Mouse (Mus musculus) forebrain, embryonic 14.5 days (tissue): ENCODE results near the gene Nfe2. TPM values are rescaled to one million over a fixed set of nuclear protein-coding genes. Genes with fewer than 3 reads are reported as not detected.

Experiments
- microRNA counts: library from miRNA; unstranded; fragments of <30 nt; microRNA quantifications from one replicate; lab custom pipeline; 2016
- microRNA-seq: library from miRNA; unstranded; fragments of <30 nt; microRNA quantifications from one replicate; pipeline ENCODE4, GENCODE M21; 2016
- polyA plus RNA-seq: library from polyadenylated mRNA; unstranded; fragments of >200 nt; fragmentation: Nextera tagmentation; extraction: Ambion mirVana; gene quantifications from 2 replicates; pipeline ENCODE4 v1.2.1, GENCODE M21; 2014

Gene Nfe2
- polyA plus RNA-seq, 1 experiment from 2014 or later, result 0.42 TPM

MicroRNAs encoded within 50 kb of the gene (microRNA counts, 519-probe panel; counts per million panel counts)
- 4,755 counts per million, percentile 69 among the panel's probes with 10 or more counts for microRNA mmu-miR-148b (lab: Ali Mortazavi, UCI)

Small RNAs within 50 kb of the gene (microRNA-seq; reads per million reads assigned to microRNA genes)
- gene Mir148b, result 231 reads per million, percentile 67 among the genes with 10 or more reads in this experiment

Other genes starting within 250 kb of the Nfe2 start
- gene Hoxc4, start 239.5 kb downstream of the Nfe2 start, polyA plus RNA-seq, result not detected in 2 replicates
- 25.3 and 26.5 TPM in 2 replicates for gene Smug1, start 91.3 kb downstream of the Nfe2 start, polyA plus RNA-seq
- gene Cbx5, start 18.6 kb downstream of the Nfe2 start, polyA plus RNA-seq, result 154 and 164 TPM in 2 replicates
- gene Hnrnpa1, start 18.0 kb downstream of the Nfe2 start, polyA plus RNA-seq, result 790 and 857 TPM in 2 replicates
- gene Copz1, start 14.3 kb upstream of the Nfe2 start, polyA plus RNA-seq, result 261 and 271 TPM in 2 replicates
- 0.39 and 0.47 TPM in 2 replicates for gene Gpr84, start 52.2 kb upstream of the Nfe2 start, polyA plus RNA-seq
- gene Zfp385a, start 81.7 kb upstream of the Nfe2 start, polyA plus RNA-seq, result 11.7 and 13.9 TPM in 2 replicates
- gene Itga5, start 108.4 kb upstream of the Nfe2 start, polyA plus RNA-seq, result 5.3 and 7.7 TPM in 2 replicates
- gene Gtsf1, start 172.1 kb upstream of the Nfe2 start, polyA plus RNA-seq, result not detected in 2 replicates
- gene Gtsf2, start 190.1 kb upstream of the Nfe2 start, polyA plus RNA-seq, result not detected in 2 replicates
- 1.9 and 2.3 TPM in 2 replicates for gene Nckap1l, start 195.4 kb upstream of the Nfe2 start, polyA plus RNA-seq
- gene Pde1b, start 244.6 kb upstream of the Nfe2 start, polyA plus RNA-seq, result 61.1 and 61.5 TPM in 2 replicates